Mouse (Mus musculus) 3134 (cell line): ENCODE data around the gene Bcl2l1.

ENCODE experiments used
- DNase-seq: peaks from one replicate; pipeline ENCODE4 v3.0.0-alpha.2; 2011; ENCODE audit warnings: low spot score; ENCODE audit not compliant: insufficient read length; ENCODE audit errors: extremely low read depth

The Bcl2l1 gene

GRCm38 (mm10) chr2:152776435-152776834, 55.1 kb downstream of the Bcl2l1 start:
- no peak for DNase-seq

- DNase-seq, result no peak
Measured at GRCm38 (mm10) chr2:152776019-152776418, 55.5 kb downstream of the Bcl2l1 start.

- no peak for DNase-seq
Measured at GRCm38 (mm10) chr2:152775357-152775756, 56.2 kb downstream of the Bcl2l1 start.

DNA sequence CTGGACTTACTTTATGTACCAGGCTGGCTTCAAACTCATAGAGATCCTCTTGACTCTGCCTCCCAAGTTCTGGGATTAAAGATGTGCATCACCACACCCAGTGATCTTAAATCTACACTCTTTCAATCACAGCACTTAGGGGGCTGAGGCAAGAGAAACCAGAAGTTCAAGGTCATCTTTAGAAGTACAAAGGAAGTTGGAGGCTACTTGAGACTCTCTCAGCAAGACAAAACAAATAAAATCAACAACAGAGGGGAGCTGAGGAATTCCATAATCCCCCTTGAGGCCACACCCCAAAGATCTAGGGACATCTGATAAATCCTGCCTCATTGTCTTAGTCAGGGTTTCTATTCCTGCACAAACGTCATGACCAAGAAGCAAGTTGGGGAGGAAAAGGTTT, 59.3 kb downstream of the Bcl2l1 start:
- DNase-seq, result no peak

DNA sequence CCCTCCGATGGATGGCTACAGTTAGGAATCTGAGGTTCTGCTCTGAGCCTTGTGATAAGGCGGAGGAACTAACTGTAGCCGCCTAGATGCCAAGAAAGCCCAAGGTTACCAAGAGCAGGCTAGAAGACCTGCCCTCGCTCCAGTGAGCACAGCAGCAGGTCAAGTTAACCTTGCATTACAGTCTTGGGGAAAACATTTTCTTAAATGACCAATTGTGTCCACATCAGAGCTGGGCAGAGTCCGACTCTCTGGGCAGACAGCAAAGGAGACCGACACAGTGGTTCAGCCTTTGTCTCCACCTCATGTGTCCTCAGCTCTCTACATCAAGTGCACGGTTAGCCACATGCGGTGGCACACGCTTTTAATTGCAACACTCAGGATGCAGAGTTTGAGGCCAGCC, 60.0 kb downstream of the Bcl2l1 start:
- no peak for DNase-seq

DNA sequence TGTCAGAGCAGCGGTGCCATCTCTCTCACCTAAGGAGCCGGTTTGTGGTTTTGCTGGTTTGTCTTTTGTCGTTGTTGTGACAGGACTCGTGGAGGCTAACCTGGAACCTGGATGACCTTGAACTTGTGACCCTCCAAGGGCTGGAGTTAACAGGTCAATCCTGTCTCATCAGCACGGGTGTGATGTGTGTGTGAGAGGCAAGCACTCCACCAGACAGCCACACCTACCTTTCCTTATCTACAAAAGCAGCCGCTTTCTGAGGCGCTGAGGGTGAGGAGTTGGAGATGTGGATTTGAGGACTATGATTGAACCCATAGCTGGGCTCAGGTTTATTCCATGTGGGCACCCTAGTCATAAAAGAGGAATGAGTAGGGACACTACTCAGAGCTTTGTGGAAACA, 61.9 kb downstream of the Bcl2l1 start:
- no peak for DNase-seq

DNA sequence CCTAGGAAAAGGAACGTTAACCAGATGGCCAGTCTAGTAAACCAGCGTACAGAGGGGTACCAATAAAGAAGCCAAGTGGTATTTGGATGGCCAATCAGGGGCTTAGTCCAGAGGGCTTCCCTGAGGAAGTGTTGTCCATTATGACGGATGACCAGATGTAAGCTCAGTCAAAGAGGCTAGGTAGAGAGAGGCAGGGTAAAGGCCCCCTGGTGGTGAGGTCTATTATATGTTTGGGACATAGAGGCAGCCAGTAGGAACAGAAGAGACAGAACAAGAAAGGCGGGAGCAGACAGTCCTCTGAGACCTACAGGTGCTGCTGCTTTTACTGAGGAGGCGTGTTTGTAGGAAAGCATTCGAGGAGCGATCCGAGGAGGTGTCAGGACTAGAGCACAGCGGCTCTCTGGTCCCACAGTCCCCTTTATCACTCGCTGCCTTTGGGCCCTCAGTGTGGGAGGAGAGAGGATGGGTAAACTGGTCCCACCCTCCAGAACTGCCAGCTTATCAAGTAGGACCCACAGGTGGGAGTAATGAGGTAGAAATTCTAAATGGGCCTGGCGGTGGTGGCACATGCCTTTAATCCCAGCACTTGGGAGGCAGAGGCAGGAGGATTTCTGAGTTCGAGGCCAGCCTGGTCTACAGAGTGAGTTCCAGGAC, 63.8 kb downstream of the Bcl2l1 start:
- DNase-seq, result peak; percentile 51

GRCm38 (mm10) chr2:152766387-152767123, 65.0 kb downstream of the Bcl2l1 start:
- peak; percentile 78 for DNase-seq

DNA sequence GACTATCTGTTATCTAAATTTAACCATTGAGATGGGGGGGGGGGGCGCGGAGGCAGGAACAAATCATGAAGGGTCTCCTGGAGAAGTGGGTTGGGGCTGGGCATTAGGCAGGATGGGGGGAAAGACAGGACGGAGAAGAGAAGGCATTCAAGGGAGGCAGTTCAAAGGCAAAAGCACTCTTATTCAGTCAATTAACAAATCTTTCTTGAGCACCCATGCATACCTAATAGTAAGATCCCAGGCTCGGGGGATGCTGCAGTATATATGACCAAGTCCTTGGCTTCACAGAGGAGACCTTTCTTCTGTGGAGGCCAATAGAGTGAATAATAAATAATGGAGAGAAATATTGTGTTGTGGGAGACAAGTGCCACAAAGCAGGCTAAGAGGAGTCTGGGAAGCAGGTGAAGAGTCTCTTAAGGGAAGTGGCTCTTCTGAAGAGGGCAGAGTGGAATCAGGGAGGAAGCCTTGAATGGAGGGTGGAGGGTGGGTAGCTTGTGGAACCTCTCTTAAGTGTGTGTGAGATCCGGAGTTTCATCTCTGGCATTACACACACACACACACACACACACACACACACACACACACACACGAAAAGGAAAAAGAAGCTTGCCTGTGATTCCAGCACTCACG, 66.4 kb downstream of the Bcl2l1 start:
- no peak for DNase-seq

DNA sequence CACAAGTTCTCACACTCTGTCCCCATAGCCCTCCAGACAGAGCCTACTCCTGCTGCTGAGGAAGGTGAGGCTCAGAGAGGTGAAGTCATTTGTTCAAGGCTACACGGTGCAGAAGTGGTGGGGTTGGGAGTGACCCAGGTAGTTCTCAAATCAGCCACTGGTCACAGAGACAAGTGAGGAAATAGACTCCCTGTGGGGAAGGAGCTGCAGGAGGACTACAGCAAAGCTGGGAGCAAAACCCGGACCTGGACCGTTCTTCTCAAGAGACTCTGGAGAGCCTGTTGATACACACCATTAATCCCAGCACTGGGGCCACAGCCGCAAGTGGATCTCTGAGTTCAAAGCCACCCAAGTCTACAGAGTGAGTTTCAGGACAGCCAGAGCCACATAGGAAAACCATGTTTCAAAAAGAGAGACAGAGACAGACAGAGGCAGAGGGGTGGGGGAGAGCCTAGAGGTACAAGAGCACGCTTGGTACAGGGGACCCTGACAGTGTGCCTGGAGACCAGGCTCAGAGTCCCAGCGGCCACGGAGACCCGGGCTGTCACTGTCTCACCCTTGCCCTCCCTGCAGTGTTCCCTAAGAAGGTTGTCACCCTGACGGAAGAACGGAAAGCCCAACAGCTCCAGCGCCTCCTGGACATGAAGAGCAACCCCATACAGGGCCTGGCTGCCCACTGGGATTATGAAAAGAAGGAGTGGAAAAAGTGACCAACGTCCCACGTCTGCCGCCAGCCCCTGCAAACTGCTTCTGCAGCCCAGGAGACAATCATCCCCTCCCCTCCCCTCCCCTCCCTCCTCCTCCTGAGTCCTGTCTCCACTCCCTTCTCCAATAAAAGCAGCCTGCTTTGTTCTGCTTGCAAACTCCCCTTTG, 67.1 kb downstream of the Bcl2l1 start:
- DNase-seq, result no peak

DNA sequence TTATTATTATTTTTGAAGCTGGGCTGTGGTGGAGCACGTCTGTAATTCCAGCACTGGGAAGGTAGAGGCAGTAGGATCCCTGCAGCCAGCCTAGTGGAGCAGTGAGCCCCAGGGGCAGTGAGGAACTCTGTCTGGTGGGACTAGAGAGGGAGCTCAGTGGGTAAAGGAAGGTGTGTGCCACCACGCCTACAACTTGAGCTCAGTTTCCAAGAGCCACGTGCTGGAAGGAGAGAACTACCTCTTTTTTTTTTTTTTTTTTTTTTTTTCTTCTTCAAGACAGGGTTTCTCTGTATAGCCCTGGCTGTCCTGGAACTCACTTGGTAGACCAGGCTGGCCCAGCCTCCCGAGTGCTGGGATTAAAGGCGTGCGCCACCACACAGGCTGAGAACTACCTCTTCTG, 68.2 kb downstream of the Bcl2l1 start:
- no peak for DNase-seq

GRCm38 (mm10) chr2:152758351-152758750, 73.2 kb downstream of the Bcl2l1 start:
- no peak for DNase-seq

DNA sequence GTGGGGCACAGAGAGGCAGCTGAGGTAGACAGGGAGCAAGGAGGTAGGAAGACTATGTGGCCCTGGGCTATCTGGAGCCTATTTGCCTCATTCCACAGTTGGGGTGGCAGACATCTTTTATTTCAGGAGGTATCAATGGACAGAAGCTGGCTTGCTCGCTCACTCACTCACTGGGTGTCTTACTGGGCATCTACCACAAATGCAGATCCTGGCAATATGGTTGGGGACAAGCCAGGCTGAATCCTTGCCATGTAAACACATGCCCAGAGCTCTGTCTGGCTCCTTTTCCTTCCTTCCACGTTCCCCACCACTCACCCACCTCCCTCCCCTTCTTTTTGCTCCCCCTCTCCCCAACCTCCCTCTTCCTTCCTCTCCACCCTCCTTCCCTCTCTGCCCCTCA, 74.0 kb downstream of the Bcl2l1 start:
- no peak for DNase-seq

- no peak for DNase-seq
Measured at GRCm38 (mm10) chr2:152756474-152757393, 74.8 kb downstream of the Bcl2l1 start.

DNA sequence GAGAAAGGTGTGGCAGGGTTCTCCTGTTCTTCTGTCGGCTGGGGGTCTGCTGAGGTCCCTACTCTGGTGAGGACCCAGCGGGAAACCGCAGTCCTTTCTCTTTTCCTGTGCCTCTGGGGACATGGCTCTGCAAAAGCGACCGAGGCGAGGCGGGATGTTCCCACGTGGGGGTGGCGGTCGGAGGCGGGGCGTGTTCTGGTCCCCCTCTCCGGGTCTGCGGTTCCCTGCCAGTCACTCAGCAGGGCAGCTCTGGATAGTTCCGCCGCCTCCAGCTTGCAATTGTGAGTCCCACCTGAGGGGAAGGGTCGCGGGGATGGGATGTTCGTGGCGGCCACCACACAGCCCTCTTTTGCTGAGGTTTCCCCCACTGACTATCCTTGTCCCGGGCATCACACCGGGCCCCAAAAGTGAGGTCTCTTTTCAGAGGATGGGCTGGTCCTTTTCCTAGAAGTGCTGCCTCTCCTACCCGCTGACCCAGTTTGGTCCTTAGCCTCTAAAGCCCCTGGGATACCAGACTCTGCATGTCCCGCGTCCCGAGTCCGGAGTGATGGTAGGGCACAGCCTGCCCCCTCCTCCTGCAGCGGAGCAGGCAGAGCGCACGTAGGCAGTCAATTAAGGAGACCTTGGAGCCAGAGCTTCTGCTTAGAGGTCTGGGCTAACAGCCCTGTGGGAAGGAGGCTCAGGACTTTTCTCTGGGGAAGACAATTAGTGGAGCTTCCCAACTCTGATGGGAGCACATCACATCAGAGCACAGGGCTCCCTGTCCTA, 77.4 kb downstream of the Bcl2l1 start, which contains the start of gene Cox4i2:
TSS of gene Cox4i2 (plus strand) at position 230 of the 768 bp plus-strand sequence.
- no peak for DNase-seq

DNA sequence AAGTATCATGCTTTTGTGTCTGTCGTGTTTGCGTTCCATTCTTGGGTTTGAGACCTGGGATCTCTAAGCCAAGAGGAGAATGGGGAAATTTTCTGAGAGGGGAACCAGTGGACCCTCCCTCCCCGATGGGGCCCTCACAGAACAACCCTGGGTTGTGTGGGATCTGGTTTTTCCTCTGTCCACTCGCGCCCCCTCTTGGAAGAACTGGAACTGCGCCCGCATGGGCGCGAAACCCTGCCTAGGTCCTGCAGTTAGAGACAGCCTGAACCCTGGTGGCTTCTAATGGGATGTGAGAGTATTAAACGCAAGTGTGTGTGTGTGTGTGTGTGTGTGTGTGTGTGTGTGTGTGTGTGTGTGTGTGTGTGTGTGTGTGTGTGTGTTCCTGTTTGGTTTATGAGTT, 89.1 kb downstream of the Bcl2l1 start:
- peak; percentile 77 for DNase-seq

DNA sequence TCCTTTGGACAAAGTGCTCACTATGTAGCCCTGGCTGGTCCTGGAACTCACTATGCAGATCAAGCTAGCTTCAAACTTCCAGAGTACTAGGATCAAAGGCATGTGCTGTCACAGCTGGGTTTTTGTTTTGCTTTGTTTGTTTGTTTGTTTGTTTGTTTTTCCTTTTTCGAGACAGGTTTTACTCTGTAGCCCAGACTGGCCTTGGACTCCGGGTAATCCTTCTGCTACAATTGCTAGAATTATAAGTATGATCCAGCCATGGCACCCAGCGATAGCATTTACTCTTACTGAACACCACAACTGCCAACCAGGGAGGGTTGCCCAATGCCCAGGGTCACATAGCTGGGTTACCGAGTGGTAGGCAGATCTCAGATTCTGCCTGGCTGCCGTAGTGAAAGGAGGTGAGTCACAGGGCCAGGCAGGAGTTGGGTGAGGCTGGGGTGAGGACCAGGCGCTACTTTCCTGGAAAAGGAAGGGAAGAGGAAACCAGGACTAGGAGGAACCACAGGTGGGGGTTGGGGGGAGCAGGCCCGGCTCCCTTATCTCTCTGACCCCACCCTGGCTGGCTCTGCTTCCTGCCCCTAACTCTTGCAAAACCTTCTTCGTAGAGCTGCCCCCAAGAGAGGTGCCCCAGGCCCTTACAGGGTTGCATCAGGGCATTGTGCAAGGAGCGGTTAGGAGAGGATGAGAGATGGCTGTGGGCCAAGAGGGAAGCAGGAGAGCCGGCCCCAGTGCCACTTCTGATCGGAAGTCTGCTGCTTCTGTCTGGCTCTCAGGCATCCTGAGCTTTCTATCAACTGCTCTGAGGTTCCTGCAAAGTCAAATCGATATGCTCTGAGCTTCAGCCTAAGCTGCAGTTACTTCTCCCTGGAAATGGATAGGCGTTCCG, 90.1 kb downstream of the Bcl2l1 start:
- DNase-seq, result peak; percentile 95

DNA sequence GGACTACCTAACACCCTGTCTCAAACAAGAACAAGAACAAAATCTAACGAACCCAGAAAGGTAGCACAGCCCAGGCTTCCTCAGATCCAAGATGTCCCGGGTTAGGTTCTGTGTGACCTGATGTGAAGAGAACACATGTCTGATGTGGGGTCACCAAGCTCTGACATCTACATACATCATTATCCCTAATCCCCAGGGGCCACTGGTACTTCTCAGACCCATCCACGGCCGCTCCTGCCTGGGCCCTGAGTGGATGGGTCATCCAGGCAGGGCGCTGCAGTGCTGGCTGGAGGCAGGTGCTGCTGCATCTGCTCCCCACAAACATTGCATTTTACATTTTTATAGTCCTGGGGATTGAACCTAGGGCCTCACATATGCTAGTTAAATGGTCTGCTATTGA, 91.0 kb downstream of the Bcl2l1 start:
- DNase-seq, result no peak
